Mouse (Mus musculus) stomach, embryonic 14.5 days (tissue): Measurements from ENCODE around the gene Mamdc4. TPM values are rescaled to one million over a fixed set of nuclear protein-coding genes. Genes with fewer than 3 reads are reported as not detected.

ENCODE experiments used
- ATAC-seq: fragments of 200-750 bp; cut with Nextera tagmentation; 2 replicates; pipeline ENCODE4 v1.8.0; 2017; ENCODE audit warnings: low read depth, moderate TSS enrichment; ENCODE audit not compliant: insufficient number of reproducible peaks, insufficient read depth, low FRiP score
- H3K27ac ChIP-seq: fragments of 300-500 bp; sonication (generic); 2 replicates; pipeline ENCODE4 v1.5.1; 2014; ENCODE audit warnings: mild to moderate bottlenecking, low read length, moderate library complexity, mixed read lengths
- H3K27me3 ChIP-seq: fragments of 300-500 bp; sonication (generic); 2 replicates; pipeline ENCODE4 v1.6.1; 2014; ENCODE audit warnings: low read length, control low read depth, mixed read lengths; ENCODE audit not compliant: control insufficient read depth, insufficient read depth
- H3K36me3 ChIP-seq: fragments of 300-500 bp; sonication (generic); 2 replicates; pipeline ENCODE4 v1.6.1; 2014; ENCODE audit warnings: mild to moderate bottlenecking, control low read depth, low read length, moderate library complexity, mixed read lengths; ENCODE audit not compliant: control insufficient read depth, insufficient read depth
- H3K4me1 ChIP-seq: fragments of 300-500 bp; sonication (generic); 2 replicates; pipeline ENCODE4 v1.6.1; 2014; ENCODE audit warnings: low read length, control low read depth, mixed read lengths; ENCODE audit not compliant: control insufficient read depth, insufficient read depth
- H3K4me2 ChIP-seq: fragments of 300-500 bp; sonication (generic); replicated peaks from 2 replicates; pipeline ENCODE4 v1.6.1; 2014; ENCODE audit warnings: low read depth, low read length, control low read depth
- H3K4me3 ChIP-seq: fragments of 300-500 bp; sonication (generic); 2 replicates; pipeline ENCODE4 v1.5.1; 2014; ENCODE audit warnings: low read depth, low read length, control low read depth
- H3K9ac ChIP-seq: fragments of 300-500 bp; sonication (generic); replicated peaks from 2 replicates; pipeline ENCODE4 v1.6.1; 2014; ENCODE audit warnings: low read depth, mild to moderate bottlenecking, control low read depth, low read length, moderate library complexity, mixed read lengths
- H3K9me3 ChIP-seq: fragments of 300-500 bp; sonication (generic); 2 replicates; pipeline ENCODE4 v1.6.1; 2016; ENCODE audit warnings: low read depth, low read length, control low read depth; ENCODE audit not compliant: control insufficient read depth
- WGBS: fragments of 180-500 bp; shearing (Covaris S2); extraction: QIAGEN DNeasy Blood & Tissue Kit; methylation state at CpG from one replicate; pipeline ENCODE4 v1.1.7; 2014; 5-methylcytosine and 5-hydroxymethylcytosine counted together
- polyA plus RNA-seq: library from polyadenylated mRNA; unstranded; fragments of >200 nt; fragmentation: Nextera tagmentation; extraction: Ambion mirVana; gene quantifications from 2 replicates; pipeline ENCODE4 v1.2.1, GENCODE M21; 2014

Mamdc4 gene
- polyA plus RNA-seq, 1 experiment from 2014 or later = 5.5 TPM

GRCm38 (mm10) chr2:25551186-25551585 lies 23.5 kb downstream of the Mamdc4 start:
- Histone ChIP-seq H3K4me2 (no peak overlapping the region), H3K36me3 (no peaks in the 10 kb centered on the region), H3K4me3 (no peak overlapping the region), H3K9me3 (no peaks in the 10 kb centered on the region), H3K27ac (no peak overlapping the region), H3K27me3 (no peaks in the 10 kb centered on the region), H3K4me1 (no peaks in the 10 kb centered on the region), H3K9ac (no peak overlapping the region)
- 23% methylated on average over 5 of the region's 5 CpGs for WGBS
- ATAC-seq = no peak

DNA sequence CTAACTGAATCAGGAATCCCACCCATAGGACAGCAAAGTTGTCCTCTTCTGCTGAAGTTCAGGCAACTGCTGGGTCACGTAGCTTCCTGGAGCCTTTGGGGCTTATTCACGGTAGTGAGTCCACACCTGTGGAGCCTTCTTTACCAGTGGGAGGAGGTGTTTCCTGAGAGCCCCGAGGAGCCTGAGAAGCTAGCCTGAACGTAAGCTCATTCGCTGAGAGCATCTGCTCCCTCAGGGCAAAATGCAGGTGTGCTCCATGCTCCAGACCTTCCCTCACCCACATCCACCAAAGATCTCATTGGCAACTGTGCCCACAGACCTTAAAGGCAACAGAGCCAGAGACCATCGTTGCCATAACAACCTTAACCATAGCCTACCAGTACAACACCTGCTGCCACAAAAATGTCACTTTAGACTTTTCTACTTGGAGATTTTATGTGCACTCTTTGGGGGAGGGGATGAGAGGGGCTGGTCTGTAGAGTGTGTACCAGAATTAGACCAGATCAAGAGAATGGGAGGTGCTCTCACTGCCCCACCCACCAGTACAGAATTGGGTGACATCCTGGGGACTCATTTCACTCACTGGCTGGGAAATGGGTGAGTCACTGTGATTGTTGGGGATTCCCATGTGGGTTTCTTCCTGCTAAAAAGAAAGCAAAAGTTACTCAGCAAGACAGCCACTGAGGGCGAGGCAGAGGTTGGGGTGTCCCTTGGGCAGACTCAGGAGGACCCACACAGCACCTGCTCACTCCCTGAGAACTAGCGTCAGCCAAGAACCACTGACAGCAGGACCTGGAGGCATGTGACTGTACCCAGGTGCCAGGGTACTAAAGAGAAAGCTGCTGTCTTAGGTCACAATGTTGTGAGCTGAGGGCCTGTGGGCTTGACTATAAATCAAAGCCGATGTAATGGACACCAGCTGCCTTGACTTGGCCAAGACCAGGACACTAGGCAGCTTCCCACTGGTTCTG lies 25.3 kb downstream of the Mamdc4 start:
- H3K9me3 ChIP-seq = no peaks in the 10 kb centered on the region
- no peaks in the 10 kb centered on the region for H3K36me3 ChIP-seq
- 69% methylated on average over 9 of the region's 9 CpGs for WGBS
- no peak for ATAC-seq
- peaks cover 7% of the 10 kb centered on the region for H3K4me1 ChIP-seq
- no peak overlapping the region for H3K4me2 ChIP-seq
- no peak overlapping the region for H3K27ac ChIP-seq
- no peaks in the 10 kb centered on the region for H3K27me3 ChIP-seq
- H3K9ac ChIP-seq = no peak overlapping the region
- H3K4me3 ChIP-seq = no peak overlapping the region

DNA sequence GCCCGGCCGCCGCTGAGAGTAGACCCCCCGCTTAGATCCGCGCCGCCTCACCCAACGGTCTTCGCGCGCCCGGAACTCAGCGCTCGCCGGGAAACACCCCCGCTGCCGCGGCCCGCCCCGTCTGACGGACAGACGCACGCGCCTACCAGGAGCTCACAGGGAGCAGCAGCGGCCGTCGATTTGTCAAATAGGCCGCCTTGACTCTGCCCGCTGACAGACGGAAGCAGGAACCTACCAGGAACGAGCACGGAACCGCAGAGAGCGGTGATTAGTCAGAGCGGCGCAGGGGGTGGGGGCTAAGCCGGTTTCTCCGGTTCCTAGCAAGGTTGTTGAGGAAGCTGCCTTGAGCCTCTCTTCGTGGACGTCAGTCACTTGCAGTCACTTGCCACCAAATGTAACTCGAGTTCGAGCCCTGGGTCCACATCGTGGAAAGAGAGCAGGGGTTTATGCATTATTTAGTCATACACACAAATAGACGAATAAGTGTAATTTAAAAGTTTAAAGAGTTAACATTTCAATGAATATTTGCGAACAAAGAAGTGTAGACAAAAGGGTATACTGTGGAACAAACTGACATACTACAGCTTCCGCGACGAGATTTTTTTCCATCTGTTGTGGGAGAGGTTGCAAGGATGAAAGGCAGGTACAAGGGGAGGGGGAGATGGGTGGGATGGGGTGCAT lies 27.7 kb downstream of the Mamdc4 start, which contains the start of gene Traf2:
Gene Traf2 (minus strand): TSS at position 130 of the 681 bp plus-strand sequence.
- H3K4me2 ChIP-seq = peak within 1 kb of the TSS; percentile 73
- 3% methylated on average over 48 of the region's 48 CpGs for WGBS
- H3K9ac ChIP-seq = peak within 1 kb of the TSS; percentile 73
- H3K27ac ChIP-seq = peak within 1 kb of the TSS; percentile 68
- H3K4me3 ChIP-seq = peak within 1 kb of the TSS; percentile 72
- peak; percentile 99 for ATAC-seq
- peaks cover 7% of the 10 kb centered on the region for H3K4me1 ChIP-seq
- H3K9me3 ChIP-seq = no peaks in the 10 kb centered on the region
- H3K27me3 ChIP-seq = no peaks in the 10 kb centered on the region
- no peaks in the 10 kb centered on the region for H3K36me3 ChIP-seq

- no peaks in the 10 kb centered on the region for H3K27me3 ChIP-seq
- no peaks in the 10 kb centered on the region for H3K9me3 ChIP-seq
- peak overlapping the region; percentile 72 for H3K4me3 ChIP-seq
- ATAC-seq = peak; percentile 61
- no peaks in the 10 kb centered on the region for H3K36me3 ChIP-seq
- H3K4me1 ChIP-seq = peaks cover 7% of the 10 kb centered on the region
- WGBS = 5% methylated on average over 43 of the region's 43 CpGs
- H3K4me2 ChIP-seq = peak overlapping the region; percentile 73
- H3K9ac ChIP-seq = peak overlapping the region; percentile 73
- peak overlapping the region; percentile 68 for H3K27ac ChIP-seq
Measured at GRCm38 (mm10) chr2:25545996-25546810, 28.4 kb downstream of the Mamdc4 start.

GRCm38 (mm10) chr2:25541644-25542367 lies 32.8 kb downstream of the Mamdc4 start:
- peaks cover 9% of the 10 kb centered on the region for H3K36me3 ChIP-seq
- WGBS = 69% methylated on average over 10 of the region's 10 CpGs
- H3K9me3 ChIP-seq = no peaks in the 10 kb centered on the region
- H3K4me1 ChIP-seq = peaks cover 7% of the 10 kb centered on the region
- H3K4me3 ChIP-seq = no peak overlapping the region
- H3K27ac ChIP-seq = no peak overlapping the region
- H3K9ac ChIP-seq = no peak overlapping the region
- no peak for ATAC-seq
- H3K27me3 ChIP-seq = no peaks in the 10 kb centered on the region
- no peak overlapping the region for H3K4me2 ChIP-seq

DNA sequence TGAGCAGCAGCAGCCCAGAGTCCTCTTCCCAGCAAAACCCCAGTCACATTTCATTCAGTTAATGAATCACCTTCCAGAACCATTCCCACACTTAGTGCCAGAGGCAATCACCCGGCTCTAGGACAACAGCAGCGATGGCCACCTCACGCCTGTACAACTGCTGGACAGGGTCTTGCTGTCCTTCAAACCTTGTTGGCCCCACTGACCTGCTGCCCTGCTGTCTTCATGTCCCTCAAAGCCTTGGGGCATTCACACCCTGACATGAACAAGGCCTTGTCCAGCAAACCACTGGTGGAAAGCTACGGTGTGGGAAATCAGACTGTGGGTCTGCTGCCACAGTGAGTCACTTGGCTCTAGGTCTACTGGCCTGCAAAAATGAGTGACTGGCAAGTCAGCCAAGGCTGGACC lies 34.1 kb downstream of the Mamdc4 start:
- Histone ChIP-seq H3K4me3 (no peak overlapping the region), H3K9ac (no peak overlapping the region), H3K9me3 (no peaks in the 10 kb centered on the region), H3K27me3 (no peaks in the 10 kb centered on the region), H3K27ac (no peak overlapping the region), H3K36me3 (peaks cover 21% of the 10 kb centered on the region), H3K4me2 (no peak overlapping the region), H3K4me1 (peaks cover 1% of the 10 kb centered on the region)
- ATAC-seq = no peak
- WGBS = 95% methylated on average over 4 of the region's 4 CpGs

DNA sequence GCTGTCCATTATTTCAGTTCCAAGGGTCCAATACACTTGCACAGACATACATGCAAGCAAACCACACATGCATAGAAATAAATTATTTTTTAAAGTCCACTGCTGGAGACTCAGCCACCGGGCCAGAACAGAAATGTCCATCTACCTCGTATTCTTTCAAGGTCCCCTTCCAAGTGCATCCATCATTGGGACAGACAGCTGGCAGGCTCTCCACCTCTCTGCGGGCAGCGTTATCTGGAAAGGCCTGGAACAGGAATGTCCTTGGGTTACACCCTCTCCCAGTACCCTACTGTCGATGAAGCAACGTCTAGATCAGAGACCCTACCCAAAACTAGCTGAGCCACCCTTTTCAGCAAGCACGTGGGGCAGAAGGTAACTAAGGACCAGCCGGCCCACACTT lies 38.1 kb downstream of the Mamdc4 start:
- peaks cover 29% of the 10 kb centered on the region for H3K36me3 ChIP-seq
- 80% methylated on average over 8 of the region's 8 CpGs for WGBS
- no peak overlapping the region for H3K4me2 ChIP-seq
- no peaks in the 10 kb centered on the region for H3K9me3 ChIP-seq
- no peak overlapping the region for H3K4me3 ChIP-seq
- no peak overlapping the region for H3K27ac ChIP-seq
- H3K4me1 ChIP-seq = no peaks in the 10 kb centered on the region
- H3K27me3 ChIP-seq = no peaks in the 10 kb centered on the region
- no peak overlapping the region for H3K9ac ChIP-seq
- ATAC-seq = no peak

- Histone ChIP-seq H3K27me3 (no peaks in the 10 kb centered on the region), H3K9ac (no peak overlapping the region), H3K4me3 (no peak overlapping the region), H3K4me1 (no peaks in the 10 kb centered on the region), H3K4me2 (no peak overlapping the region), H3K9me3 (no peaks in the 10 kb centered on the region), H3K36me3 (peaks cover 39% of the 10 kb centered on the region), H3K27ac (no peak overlapping the region)
- ATAC-seq = no peak
- 96% methylated on average over 2 of the region's 2 CpGs for WGBS
Measured at GRCm38 (mm10) chr2:25534866-25535182, 39.8 kb downstream of the Mamdc4 start.
